Mouse (Mus musculus) liver, adult 2 months (tissue): ENCODE measurements at regions not wholly inside any gene's neighbourhood (a gene's known extent, or its start where the extent isn't known, plus 50 kb on each side); places are given as distances from the start of the nearest gene placed in this dataset.

ENCODE experiments used
- CTCF ChIP-seq: fragments of 200-500 bp; IDR thresholded peaks from 2 replicates; pipeline ENCODE4 v1.5.1; 2011; ENCODE audit warnings: low read depth, low read length, control low read depth
- POLR2A ChIP-seq: fragments of 200-500 bp; IDR thresholded peaks from 2 replicates; pipeline ENCODE4 v1.6.1; 2011; ENCODE audit warnings: low read length, control low read depth; ENCODE audit not compliant: insufficient read depth; ENCODE audit errors: extremely low read depth

DNA sequence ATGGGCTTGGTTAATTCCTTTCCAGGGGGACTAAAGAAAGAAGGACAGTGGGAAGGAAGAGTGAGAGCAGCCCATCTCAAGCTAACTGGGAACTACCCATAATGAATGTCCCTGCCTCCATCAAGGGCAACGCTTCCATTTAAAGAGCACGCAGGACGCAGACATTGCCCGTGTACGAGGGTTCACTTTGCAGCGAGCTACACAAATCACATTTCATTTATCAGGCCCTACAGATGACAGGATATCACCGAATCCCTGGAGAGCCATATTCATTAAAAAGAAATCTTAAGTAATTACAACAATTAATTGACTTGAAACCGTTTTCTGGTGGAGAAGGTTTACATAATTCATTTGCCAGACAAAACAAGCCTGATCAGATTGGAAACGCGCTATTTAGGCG lies 139.7 kb upstream of the Eef1e1 start:
- TF ChIP-seq POLR2A = no peak
- TF ChIP-seq CTCF = no peak
